Mouse (Mus musculus): ENCODE measurements around the gene Tln1. TPM values are rescaled to one million over a fixed set of nuclear protein-coding genes. Genes with fewer than 3 reads are reported as not detected.
"Not testable (repeated sequence)": the region's sequence is repeated elsewhere in the genome, so short reads cannot be mapped to it uniquely, and the experiment has no call there.

Tln1 gene
- polyA plus RNA-seq, 1 experiment from 2014 or later, result 276 TPM

DNA sequence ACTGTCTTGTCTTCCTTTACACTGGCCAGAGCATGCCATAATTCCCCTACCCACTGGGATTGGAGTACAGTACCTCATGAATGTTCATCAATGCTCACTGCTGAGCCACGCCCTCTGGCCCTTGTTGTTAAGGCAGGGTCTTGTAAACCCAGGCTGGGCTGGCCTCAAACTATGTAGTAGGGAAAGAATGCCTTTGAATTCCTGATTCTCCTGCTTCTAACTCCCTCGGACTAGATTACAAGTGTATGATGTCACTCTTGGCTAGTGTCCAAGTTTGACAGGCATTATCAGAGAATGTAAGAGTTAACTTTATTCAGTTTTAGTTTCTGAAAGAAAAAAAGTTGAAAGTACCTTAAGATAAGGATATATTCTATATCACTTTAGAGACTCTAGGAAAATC is 1.7 kb upstream of the Tln1 start:
- peaks cover 41% of the 10 kb centered on the region for H3K79me2 ChIP-seq (ENCODE audit: inconsistent target)
- H3K4me3 ChIP-seq (ENCODE audit: inconsistent target), result no peak overlapping the region
- peaks cover 53% of the 10 kb centered on the region; the same call in 1 of the 2 replicates for H3K36me3 ChIP-seq (ENCODE audit: inconsistent target)
- 88% methylated on average over 2 of the region's 2 CpGs for WGBS (ENCODE audit: missing documents)
- H3K27ac ChIP-seq, result no peak overlapping the region

DNA sequence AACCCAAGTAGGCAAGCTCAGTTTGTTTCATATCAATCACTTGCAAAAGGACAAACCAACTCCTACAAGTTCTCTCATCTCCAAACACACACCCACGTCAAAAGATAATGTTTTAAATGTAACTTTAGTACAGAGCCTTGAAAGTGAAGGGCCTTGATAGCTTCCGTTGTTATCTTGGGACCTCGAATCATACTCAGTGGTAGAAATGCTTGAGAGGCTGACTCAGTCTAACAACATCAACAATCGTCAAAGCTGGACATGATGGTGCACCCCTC is 1.0 kb upstream of the Tln1 start:
- H3K79me2 ChIP-seq (ENCODE audit: inconsistent target), result peaks cover 48% of the 10 kb centered on the region
- H3K4me3 ChIP-seq (ENCODE audit: inconsistent target), result peak overlapping the region; percentile 94
- 88% methylated on average over 4 of the region's 4 CpGs for WGBS (ENCODE audit: missing documents)
- H3K36me3 ChIP-seq (ENCODE audit: inconsistent target), result peaks cover 46% of the 10 kb centered on the region; the same call in 1 of the 2 replicates
- H3K27ac ChIP-seq, result peak overlapping the region; percentile 97; the same call in 1 of the 2 replicates

DNA sequence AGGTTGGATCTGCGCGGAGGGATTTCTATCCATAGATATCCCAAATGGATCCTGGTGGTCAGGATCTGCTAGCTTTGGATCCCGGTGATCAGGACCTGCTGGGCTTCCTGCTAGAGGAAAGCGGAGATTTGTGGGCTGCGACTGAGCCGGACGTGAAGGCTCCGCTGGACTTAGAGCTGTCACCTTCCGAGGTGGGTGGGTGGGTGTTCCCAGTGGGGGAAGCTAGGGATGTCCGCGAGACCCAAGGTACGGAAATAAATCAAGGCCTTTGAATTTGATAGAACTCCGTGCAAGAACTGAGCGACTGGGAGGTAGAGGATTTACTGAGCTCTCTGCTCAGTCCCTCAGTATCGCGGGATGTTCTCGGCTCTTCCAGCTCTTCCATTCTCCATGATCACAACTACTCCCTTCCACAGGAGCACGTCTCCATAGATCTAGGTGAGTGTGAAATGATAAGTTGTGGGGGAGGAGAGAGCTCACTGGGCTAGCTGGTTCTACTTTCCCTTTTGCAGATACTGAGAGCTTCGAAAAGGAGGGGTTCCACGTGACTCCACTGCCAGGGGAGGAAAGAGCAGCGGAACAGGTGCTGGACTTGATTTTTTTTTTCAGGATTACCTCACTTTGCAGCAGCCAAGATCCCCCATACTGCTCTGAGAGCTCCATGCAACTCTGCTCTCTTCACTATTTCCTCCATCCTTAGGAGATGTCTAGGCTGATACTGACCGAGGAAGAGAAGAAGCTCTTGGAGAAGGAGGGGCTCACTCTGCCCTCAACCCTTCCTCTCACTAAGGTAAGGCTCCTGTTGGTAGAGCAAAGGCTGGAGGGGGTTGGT is 494 bp upstream of the Tln1 start:
- Histone ChIP-seq H3K4me3 (ENCODE audit: inconsistent target) (peak overlapping the region; percentile 94), H3K79me2 (ENCODE audit: inconsistent target) (peaks cover 54% of the 10 kb centered on the region), H3K27ac (peak overlapping the region; percentile 97), H3K36me3 (ENCODE audit: inconsistent target) (peaks cover 41% of the 10 kb centered on the region; the same call in 1 of the 2 replicates)
- 4% methylated on average over 21 of the region's 22 CpGs for WGBS (ENCODE audit: missing documents)

DNA sequence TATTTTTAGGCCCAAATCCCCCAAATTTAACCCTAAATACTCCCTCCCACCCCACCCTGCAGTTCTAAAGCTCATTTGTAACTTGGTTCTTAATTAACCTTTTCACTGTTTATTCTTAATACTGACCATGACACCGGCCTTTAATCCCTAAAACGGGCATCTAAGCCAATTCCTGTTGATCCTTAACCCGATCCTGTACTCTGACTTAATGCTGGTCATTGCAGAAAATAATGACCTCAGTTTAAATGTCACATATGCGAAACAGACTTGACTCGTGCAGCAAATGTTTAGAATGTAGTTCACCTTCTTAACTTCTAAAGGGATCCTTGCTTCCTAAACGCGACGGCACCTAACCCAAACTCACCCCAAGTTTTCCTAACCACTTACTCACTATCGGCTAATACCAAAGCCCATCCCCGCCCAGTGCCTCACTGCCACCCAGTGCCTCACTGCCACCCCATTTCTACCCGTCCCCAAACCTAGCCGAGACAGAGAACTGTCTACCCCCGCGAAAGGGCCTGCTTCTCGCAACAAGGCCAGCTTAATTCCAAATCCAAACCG is 975 bp downstream of the Tln1 start:
- under 1% methylated on average over 16 of the region's 16 CpGs for WGBS (ENCODE audit: missing documents)

DNA sequence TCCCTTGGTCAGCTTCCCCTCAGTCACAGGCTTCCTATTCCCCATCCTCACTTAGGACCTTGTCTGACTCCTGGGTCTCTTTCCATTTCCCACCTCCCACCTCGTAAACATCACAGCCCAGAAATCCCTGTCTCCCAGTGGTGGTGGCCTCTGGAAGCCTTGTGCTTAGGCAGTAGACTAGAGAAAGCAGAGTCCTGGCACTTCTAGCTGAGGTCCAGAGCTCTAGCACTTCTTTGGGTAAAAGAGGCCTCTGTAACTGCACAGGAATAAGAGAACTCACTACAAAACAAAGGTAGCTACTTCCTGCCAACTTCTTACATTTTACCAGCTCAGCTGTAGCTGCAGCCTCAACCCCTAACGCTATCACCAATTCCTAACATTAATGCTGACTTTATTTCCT is 1.5 kb downstream of the Tln1 start:
- Histone ChIP-seq H3K4me3 (ENCODE audit: inconsistent target) (peak overlapping the region; percentile 94), H3K27ac (peak overlapping the region; percentile 97), H3K79me2 (ENCODE audit: inconsistent target) (peaks cover 74% of the 10 kb centered on the region), H3K36me3 (ENCODE audit: inconsistent target) (peaks cover 34% of the 10 kb centered on the region)
- 0% methylated on average over 2 of the region's 2 CpGs for WGBS (ENCODE audit: missing documents)

More for the DNA sequence above, 975 bp downstream of the Tln1 start:
- Histone ChIP-seq H3K27ac (peak overlapping the region; percentile 97), H3K4me3 (ENCODE audit: inconsistent target) (peak overlapping the region; percentile 94), H3K79me2 (ENCODE audit: inconsistent target) (peaks cover 68% of the 10 kb centered on the region), H3K36me3 (ENCODE audit: inconsistent target) (peaks cover 34% of the 10 kb centered on the region)

DNA sequence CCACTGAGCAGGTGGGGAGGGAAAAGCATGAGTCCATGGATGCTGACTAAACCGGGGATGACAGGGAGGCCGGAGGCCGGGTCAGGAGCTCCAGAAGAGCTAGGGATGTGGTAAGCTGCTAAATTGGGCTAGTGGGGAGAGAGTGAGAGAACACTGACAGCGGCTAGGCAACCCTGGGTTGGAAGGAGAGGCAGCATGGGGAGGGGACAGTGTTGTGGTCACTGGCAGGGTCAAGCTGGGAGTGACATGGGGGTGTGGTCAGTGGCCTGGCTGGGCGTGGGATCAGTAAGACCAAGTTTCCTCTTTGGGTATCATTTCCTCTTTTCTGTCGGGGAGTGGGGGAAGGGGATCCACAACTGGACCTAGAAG is 2.3 kb downstream of the Tln1 start:
- Histone ChIP-seq H3K79me2 (ENCODE audit: inconsistent target) (peaks cover 81% of the 10 kb centered on the region), H3K36me3 (ENCODE audit: inconsistent target) (peaks cover 33% of the 10 kb centered on the region), H3K27ac (peak overlapping the region; percentile 97), H3K4me3 (ENCODE audit: inconsistent target) (peak overlapping the region; percentile 94)
- WGBS (ENCODE audit: missing documents), result 4% methylated on average over 6 of the region's 6 CpGs

DNA sequence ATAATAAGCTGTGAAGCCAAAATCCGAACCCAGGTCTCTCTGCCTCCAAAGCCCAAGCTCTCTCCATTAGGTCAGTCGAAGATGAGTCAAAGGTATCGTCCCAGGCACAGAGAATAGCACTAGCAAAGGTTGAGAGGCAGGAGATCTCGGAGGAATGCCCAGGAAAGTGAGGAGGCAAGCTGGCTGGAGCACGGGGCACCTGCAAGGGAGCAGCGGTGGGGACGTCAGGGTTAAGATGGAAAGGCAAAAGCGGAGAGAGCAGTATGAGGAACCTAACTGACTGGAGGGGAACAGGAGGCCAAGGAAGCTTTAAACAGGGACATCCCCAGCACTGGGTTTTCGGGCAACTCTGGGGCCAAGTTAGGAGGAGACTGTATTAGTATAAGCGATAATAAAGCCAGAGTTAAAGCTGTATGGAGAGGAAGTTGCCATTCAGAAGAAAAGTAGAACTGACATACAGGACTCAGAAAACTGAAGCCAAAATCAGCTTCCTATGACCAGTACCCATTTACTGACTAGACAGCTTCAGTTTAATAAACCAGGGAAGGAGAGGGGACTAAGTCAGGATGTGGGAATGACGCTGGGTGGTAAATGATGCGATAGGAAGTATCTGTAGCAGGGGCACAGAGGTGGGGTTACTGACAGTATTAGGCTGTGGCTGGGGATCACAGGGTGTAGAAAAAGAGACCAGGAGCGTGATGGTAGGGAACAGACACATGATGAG is 2.8 kb downstream of the Tln1 start:
- H3K4me3 ChIP-seq (ENCODE audit: inconsistent target), result peak overlapping the region; percentile 94
- peak overlapping the region; percentile 97 for H3K27ac ChIP-seq
- WGBS (ENCODE audit: missing documents), result 3% methylated on average over 12 of the region's 13 CpGs
- peaks cover 87% of the 10 kb centered on the region for H3K79me2 ChIP-seq (ENCODE audit: inconsistent target)
- H3K36me3 ChIP-seq (ENCODE audit: inconsistent target), result peaks cover 33% of the 10 kb centered on the region

DNA sequence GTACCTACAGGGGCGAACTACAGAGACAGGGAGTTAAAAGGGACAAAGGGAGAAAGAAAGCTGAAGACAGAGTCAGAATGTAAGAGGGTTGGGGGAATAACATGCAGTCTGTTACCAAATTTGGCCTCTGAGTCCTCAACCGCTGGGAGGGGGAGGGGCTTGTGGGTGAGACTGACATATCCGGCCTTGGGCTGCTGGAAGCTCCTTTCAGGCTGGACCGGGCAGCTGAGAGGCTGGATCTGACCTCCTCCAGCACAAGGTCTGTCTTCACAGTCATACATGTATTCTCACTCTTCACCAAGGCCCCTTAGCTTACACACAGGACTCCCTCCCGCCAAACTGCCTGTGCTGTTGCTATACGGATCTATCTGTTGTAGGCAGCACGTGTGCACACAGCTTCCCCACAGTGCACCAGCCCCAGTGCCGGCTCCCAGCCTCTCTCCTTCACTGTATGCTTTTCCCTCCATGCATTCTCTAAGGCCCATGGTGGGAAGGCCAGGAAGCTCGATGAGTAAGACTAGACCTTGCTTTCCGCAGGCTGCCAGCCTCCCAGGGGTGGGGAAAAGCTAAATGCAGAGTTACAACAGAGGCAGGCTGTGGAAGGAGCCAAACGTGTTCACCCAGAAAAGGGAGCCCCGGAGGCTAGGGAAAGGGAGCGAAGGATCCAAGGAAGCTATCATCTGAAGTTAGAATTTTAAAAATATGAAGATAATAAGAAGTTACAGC is 3.7 kb downstream of the Tln1 start:
- peak overlapping the region; percentile 94 for H3K4me3 ChIP-seq (ENCODE audit: inconsistent target)
- H3K36me3 ChIP-seq (ENCODE audit: inconsistent target), result peaks cover 34% of the 10 kb centered on the region

DNA sequence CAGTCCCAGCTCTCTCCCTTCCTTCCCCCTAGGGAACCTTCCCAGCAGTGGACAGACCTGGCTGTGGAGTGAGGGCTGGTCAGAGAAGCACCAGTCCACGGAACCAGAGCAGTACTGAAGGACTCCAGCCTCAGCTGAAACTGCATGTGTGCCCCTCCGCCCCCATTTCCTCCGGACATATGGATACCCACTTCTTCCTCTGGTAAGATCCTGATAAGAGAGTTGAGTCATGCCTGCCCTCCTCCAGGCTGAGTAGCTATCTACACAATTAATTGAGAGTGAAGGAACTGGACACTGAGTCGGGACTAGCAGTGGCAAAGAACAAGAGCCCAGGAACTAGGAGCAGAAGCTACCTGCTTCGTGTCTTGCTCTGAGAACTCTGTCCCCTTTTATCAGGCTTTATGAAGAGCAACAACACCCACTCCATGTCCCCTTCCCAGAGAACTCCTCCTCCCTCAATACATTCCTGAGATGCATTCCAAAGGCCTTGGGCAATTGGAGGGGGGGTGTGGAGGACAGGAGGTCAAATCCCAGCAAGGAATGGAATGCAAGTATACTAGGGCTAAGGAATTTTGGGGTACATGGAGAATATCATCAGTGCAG is 4.4 kb downstream of the Tln1 start:
- Histone ChIP-seq H3K4me3 (ENCODE audit: inconsistent target) (peak overlapping the region; percentile 94), H3K36me3 (ENCODE audit: inconsistent target) (peaks cover 41% of the 10 kb centered on the region), H3K79me2 (ENCODE audit: inconsistent target) (peaks cover 90% of the 10 kb centered on the region), H3K27ac (peak overlapping the region; percentile 97)
- 6% methylated on average over 5 of the region's 5 CpGs for whole genome bisulfite sequencing (ENCODE audit: missing documents)

More for the DNA sequence above, 3.7 kb downstream of the Tln1 start:
- 4% methylated on average over 13 of the region's 13 CpGs for WGBS (ENCODE audit: missing documents)
- Histone ChIP-seq H3K27ac (peak overlapping the region; percentile 97), H3K79me2 (ENCODE audit: inconsistent target) (peaks cover 90% of the 10 kb centered on the region)

DNA sequence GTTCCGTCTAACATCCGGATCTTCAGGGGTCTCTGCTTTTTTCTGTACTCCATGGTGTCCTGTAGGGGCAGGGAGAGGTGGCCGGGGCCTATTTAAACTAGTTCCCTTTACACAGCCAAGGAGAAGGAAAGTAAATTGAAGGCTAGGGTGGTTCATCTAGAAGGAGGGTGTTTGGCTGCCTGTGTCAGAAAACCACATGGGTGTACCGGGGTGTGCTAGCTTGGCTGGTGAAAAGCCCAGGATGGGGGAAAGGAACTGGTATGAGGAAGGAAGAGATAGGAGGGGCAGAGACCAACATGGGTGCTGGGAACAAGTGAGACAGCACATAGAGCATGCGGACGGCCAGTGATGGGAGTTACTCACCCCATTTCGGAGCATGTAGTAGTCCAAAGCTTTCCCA is 6.6 kb downstream of the Tln1 start:
- Histone ChIP-seq H3K36me3 (ENCODE audit: inconsistent target) (peaks cover 63% of the 10 kb centered on the region), H3K79me2 (ENCODE audit: inconsistent target) (peaks cover 100% of the 10 kb centered on the region), H3K4me3 (ENCODE audit: inconsistent target) (no peak overlapping the region), H3K27ac (peak overlapping the region; percentile 97)
- 32% methylated on average over 7 of the region's 7 CpGs for WGBS (ENCODE audit: missing documents)

DNA sequence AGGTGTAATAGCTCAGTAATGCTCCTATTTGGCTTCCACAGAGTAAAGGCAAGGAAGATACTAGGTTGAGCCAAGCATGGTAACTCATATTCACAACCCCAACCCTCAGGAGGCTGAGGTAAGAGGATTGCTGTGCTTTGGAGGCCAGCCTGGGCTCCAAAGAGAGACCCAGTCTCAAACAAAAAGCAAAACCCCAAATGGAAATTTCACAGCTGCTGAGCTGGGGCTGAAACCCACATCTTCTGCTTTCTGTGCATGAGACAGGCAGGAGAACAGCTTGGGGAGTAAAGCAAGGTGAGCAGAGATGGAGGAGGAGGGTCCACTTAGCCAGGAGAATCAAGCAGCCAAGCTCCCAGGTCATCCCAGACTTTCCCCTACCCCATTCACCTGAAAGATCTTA is 8.6 kb downstream of the Tln1 start:
- H3K36me3 ChIP-seq (ENCODE audit: inconsistent target), result peaks cover 83% of the 10 kb centered on the region
- H3K4me3 ChIP-seq (ENCODE audit: inconsistent target), result no peak overlapping the region
- H3K79me2 ChIP-seq (ENCODE audit: inconsistent target), result peaks cover 100% of the 10 kb centered on the region
- H3K27ac ChIP-seq, result no peak overlapping the region

DNA sequence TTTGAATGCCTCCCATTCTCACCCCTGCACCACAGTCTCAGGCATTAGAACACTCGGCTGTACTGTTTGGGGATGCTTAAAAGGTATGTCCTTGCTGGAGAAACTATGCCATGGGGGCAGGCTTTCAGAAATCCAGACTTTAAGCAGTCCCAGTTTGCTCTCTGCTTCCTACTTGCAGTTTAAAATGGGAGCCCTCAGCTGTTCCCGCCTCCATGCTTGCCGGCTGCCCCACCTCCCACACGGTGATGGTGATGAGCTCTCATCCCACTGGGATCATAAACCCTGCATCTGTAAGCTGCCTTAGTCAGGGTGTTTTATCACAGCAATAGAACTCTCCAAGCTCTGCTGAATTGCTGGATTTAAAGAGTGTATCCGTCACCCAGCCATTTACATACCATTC is 10.1 kb downstream of the Tln1 start:
- 97% methylated on average over 5 of the region's 5 CpGs for WGBS (ENCODE audit: missing documents)
- peaks cover 100% of the 10 kb centered on the region for H3K79me2 ChIP-seq (ENCODE audit: inconsistent target)
- no peak overlapping the region for H3K4me3 ChIP-seq (ENCODE audit: inconsistent target)
- H3K27ac ChIP-seq, result no peak overlapping the region
- peaks cover 98% of the 10 kb centered on the region for H3K36me3 ChIP-seq (ENCODE audit: inconsistent target)

DNA sequence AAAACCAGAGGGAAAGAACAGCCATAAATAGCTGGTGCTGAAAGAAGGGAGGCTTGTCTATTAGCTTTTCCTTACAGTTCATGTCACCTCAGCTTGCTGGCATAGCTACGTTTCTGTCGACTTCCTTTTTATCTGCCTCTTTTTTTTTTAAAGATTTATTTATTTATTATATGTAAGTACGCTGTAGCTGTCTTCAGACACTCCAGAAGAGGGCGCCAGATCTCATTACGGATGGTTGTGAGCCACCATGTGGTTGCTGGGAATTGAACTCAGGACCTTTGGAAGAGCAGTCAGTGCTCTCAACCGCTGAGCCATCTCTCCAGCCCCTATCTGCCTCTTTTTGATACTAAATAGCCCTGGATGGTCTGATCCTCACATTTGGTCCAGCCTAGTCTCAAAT is 10.6 kb downstream of the Tln1 start:
- 60% methylated on average over 1 of the region's 6 CpGs for WGBS (ENCODE audit: missing documents)
- H3K27ac ChIP-seq; H3K4me3 ChIP-seq (ENCODE audit: inconsistent target): not testable (repeated sequence)
- peaks cover 100% of the 10 kb centered on the region for H3K79me2 ChIP-seq (ENCODE audit: inconsistent target)
- H3K36me3 ChIP-seq (ENCODE audit: inconsistent target), result peaks cover 97% of the 10 kb centered on the region

DNA sequence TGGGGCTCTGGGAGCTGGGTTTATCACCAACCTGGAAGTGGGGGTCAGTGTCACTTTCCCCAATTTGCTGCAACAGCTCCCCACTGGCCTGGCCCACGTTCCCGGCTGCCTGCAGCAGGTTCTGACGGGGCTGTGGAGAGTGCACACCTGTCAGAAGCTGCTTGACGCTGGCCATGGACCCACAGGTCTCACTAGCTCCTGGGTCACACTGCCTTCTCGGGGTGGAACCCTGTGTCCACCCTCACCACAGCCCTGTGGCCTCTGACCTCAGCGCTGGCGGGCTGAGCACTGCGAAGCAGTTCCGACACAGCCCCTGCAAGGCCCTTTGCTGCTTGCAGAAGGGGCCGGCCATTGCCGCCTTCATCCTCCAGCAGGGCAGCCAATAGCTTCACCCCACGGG is 13.4 kb downstream of the Tln1 start:
- 92% methylated on average over 12 of the region's 12 CpGs for WGBS (ENCODE audit: missing documents)
- Histone ChIP-seq H3K79me2 (ENCODE audit: inconsistent target) (peaks cover 89% of the 10 kb centered on the region), H3K27ac (no peak overlapping the region), H3K36me3 (ENCODE audit: inconsistent target) (peaks cover 98% of the 10 kb centered on the region), H3K4me3 (ENCODE audit: inconsistent target) (no peak overlapping the region)

All from macrophage (primary cell).